Comparison of ENCODE assay signal across 8 mouse cellular contexts in genomic region chr4:40269430-40270032, GRCm38 (mm10). TPM values are rescaled to one million over a fixed set of nuclear protein-coding genes. Genes with fewer than 3 reads are reported as not detected.
DNase-seq lines count a peak whose midpoint lies in the region; ATAC-seq and TF ChIP-seq lines count a peak whose summit lies in the region.

TSS of gene Smim27 (plus strand) at chr4:40269579.
TSS of gene Topors (minus strand) at chr4:40269850.

- DNase-seq in CH12.LX (ENCODE audit: extremely low read depth) = peak; percentile 98
- peak; percentile 93 for DNase-seq in c-Kit-positive CD71-positive TER-119-negative erythroid progenitor cells, embryonic 14.5 days (ENCODE audit: low read depth)
- peak; percentile 96 for DNase-seq in forebrain, embryonic 11.5 days (ENCODE audit: low spot score)
- DNase-seq in kidney, postnatal 36 days = peak; percentile 97
- DNase-seq in telencephalon, adult 2 months (ENCODE audit: low read depth, low spot score) = peak; percentile 97

- no peak for TF ChIP-seq RAD21 in CH12.LX (IDR thresholded peaks at IDR 0.05; ENCODE audit: low read depth, low read length)

- peak within 1 kb of the TSS; percentile 94 for H3K27ac ChIP-seq in CH12.LX (ENCODE audit: insufficient read depth, low read depth)
- peak within 1 kb of the TSS; percentile 92 for H3K27ac ChIP-seq in forebrain, embryonic 11.5 days (ENCODE audit: low read depth, low read length)
- H3K27ac ChIP-seq in heart, embryonic 16.5 days (ENCODE audit: low read length) = peak within 1 kb of the TSS; percentile 99
- H3K27ac ChIP-seq in liver, embryonic 15.5 days (replicated peaks) = peak within 1 kb of the TSS; percentile 93
- H3K27ac ChIP-seq in neural tube, embryonic 12.5 days = peak within 1 kb of the TSS; percentile 88

- peaks cover 44% of the 10 kb centered on the region for H3K79me2 ChIP-seq in CH12.LX (replicated peaks; ENCODE audit: control insufficient read depth, extremely low read depth, insufficient read depth, poor library complexity, severe bottlenecking)

- in situ Hi-C loops in CH12.LX (cut with MboI; ENCODE audit: low pct_ligation_motif_present, low pct_unique_long_range_greater_than_20kb, low sequenced_read_pairs) = no loop called here

- dilution Hi-C loops in CH12.LX (cut with MboI; ENCODE audit: extremely low pct_ligation_motif_present, extremely low pct_unique_long_range_greater_than_20kb, low sequenced_read_pairs) = no loop called here

- no peaks in the 10 kb centered on the region for H3K27me3 ChIP-seq in CH12.LX (replicated peaks)
- H3K27me3 ChIP-seq in forebrain, embryonic 11.5 days (ENCODE audit: control insufficient read depth, insufficient read depth, low read length) = no peaks in the 10 kb centered on the region
- no peaks in the 10 kb centered on the region for H3K27me3 ChIP-seq in heart, embryonic 16.5 days (ENCODE audit: control insufficient read depth, insufficient read depth, low read length)
- no peaks in the 10 kb centered on the region for H3K27me3 ChIP-seq in liver, embryonic 15.5 days
- H3K27me3 ChIP-seq in neural tube, embryonic 12.5 days (replicated peaks) = no peaks in the 10 kb centered on the region

- TF ChIP-seq EP300 in CH12.LX (IDR thresholded peaks at IDR 0.05; ENCODE audit: low read length) = no peak

- peak within 1 kb of the TSS; percentile 84 to 94 (median 87) for H3K4me3 ChIP-seq in CH12.LX (replicated peaks in 1 of 3; ENCODE audit: low read depth in 2 of 3, low read length in 2 of 3, poor library complexity in 1 of 3)
- peak within 1 kb of the TSS; percentile 79 for H3K4me3 ChIP-seq in forebrain, embryonic 11.5 days (ENCODE audit: low read depth, low read length)
- H3K4me3 ChIP-seq in heart, embryonic 16.5 days (ENCODE audit: low read length) = peak within 1 kb of the TSS; percentile 81
- H3K4me3 ChIP-seq in liver, embryonic 15.5 days (replicated peaks) = peak within 1 kb of the TSS; percentile 85
- peak within 1 kb of the TSS; percentile 58 for H3K4me3 ChIP-seq in neural tube, embryonic 12.5 days

- under 1% methylated on average over 38 of the region's 38 CpGs for WGBS in forebrain, embryonic 11.5 days
- WGBS in heart, embryonic 16.5 days = under 1% methylated on average over 38 of the region's 38 CpGs
- WGBS in liver, embryonic 15.5 days (ENCODE audit: insufficient replicate concordance) = under 1% methylated on average over 38 of the region's 38 CpGs
- WGBS in neural tube, embryonic 12.5 days = under 1% methylated on average over 38 of the region's 38 CpGs

- TF ChIP-seq CTCF in CH12.LX (conservative IDR thresholded peaks at IDR 0.05 in 1 of 2, IDR thresholded peaks at IDR 0.05 in 1 of 2; ENCODE audit: low read depth in 2 of 2, low read length in 2 of 2) = no peak

- peaks cover 21 to 63% of the 10 kb centered on the region in 2 experiments for H3K36me3 ChIP-seq in CH12.LX (replicated peaks in 1 of 2; ENCODE audit: control insufficient read depth in 1 of 2, insufficient read depth in 1 of 2, low read length in 1 of 2)
- no peaks in the 10 kb centered on the region; the same call in 1 of the 2 replicates for H3K36me3 ChIP-seq in forebrain, embryonic 11.5 days (ENCODE audit: control insufficient read depth, insufficient read depth, low read length)
- H3K36me3 ChIP-seq in heart, embryonic 16.5 days (ENCODE audit: control insufficient read depth, insufficient read depth) = peaks cover 6% of the 10 kb centered on the region; the same call in 1 of the 2 replicates
- H3K36me3 ChIP-seq in liver, embryonic 15.5 days (replicated peaks) = peaks cover 33% of the 10 kb centered on the region
- H3K36me3 ChIP-seq in neural tube, embryonic 12.5 days = peaks cover 16% of the 10 kb centered on the region; the same call in 1 of the 2 replicates

- peak within 1 kb of the TSS; percentile 54 for H3K4me2 ChIP-seq in CH12.LX (ENCODE audit: insufficient read depth, low read depth, poor library complexity, severe bottlenecking)
- H3K4me2 ChIP-seq in forebrain, embryonic 11.5 days (ENCODE audit: low read depth, low read length, severe bottlenecking) = peak within 1 kb of the TSS; percentile 81
- H3K4me2 ChIP-seq in heart, embryonic 16.5 days (ENCODE audit: low read depth, low read length) = peak within 1 kb of the TSS; percentile 81
- H3K4me2 ChIP-seq in liver, embryonic 15.5 days = peak within 1 kb of the TSS; percentile 93
- peak within 1 kb of the TSS; percentile 75 for H3K4me2 ChIP-seq in neural tube, embryonic 12.5 days (replicated peaks)

- peak; percentile 98 for TF ChIP-seq POLR2A in CH12.LX (IDR thresholded peaks at IDR 0.05; ENCODE audit: low read depth, low read length)

- no peaks in the 10 kb centered on the region for H3K9me3 ChIP-seq in CH12.LX (replicated peaks; ENCODE audit: low read length)
- no peaks in the 10 kb centered on the region for H3K9me3 ChIP-seq in forebrain, embryonic 11.5 days (ENCODE audit: control insufficient read depth, low read length)
- H3K9me3 ChIP-seq in heart, embryonic 16.5 days (replicated peaks; ENCODE audit: control insufficient read depth, low read length) = no peaks in the 10 kb centered on the region
- H3K9me3 ChIP-seq in liver, embryonic 15.5 days (replicated peaks) = no peaks in the 10 kb centered on the region
- no peaks in the 10 kb centered on the region for H3K9me3 ChIP-seq in neural tube, embryonic 12.5 days

- peak within 1 kb of the TSS; percentile 83 for H3K9ac ChIP-seq in CH12.LX (ENCODE audit: insufficient read depth, low read depth)
- H3K9ac ChIP-seq in forebrain, embryonic 11.5 days (ENCODE audit: low read length) = peak within 1 kb of the TSS; percentile 62
- peak within 1 kb of the TSS; percentile 90 for H3K9ac ChIP-seq in heart, embryonic 16.5 days (ENCODE audit: low read length)
- H3K9ac ChIP-seq in liver, embryonic 15.5 days = peak within 1 kb of the TSS; percentile 76
- peak within 1 kb of the TSS; percentile 66 for H3K9ac ChIP-seq in neural tube, embryonic 12.5 days

- peak; percentile 94 for ATAC-seq in forebrain, embryonic 11.5 days (replicated peaks; ENCODE audit: low FRiP score)
- peak; percentile 94 for ATAC-seq in heart, embryonic 16.5 days (replicated peaks; ENCODE audit: extremely low read depth, insufficient read depth, low FRiP score)
- peak; percentile 89 for ATAC-seq in liver, embryonic 15.5 days (ENCODE audit: insufficient read depth)
- ATAC-seq in neural tube, embryonic 12.5 days (ENCODE audit: low FRiP score, low read depth) = peak; percentile 92

- peaks cover 3 to 37% of the 10 kb centered on the region in 2 experiments; a peak in 2 of 4 replicates for H3K4me1 ChIP-seq in CH12.LX (ENCODE audit: control insufficient read depth in 1 of 2, insufficient read depth in 2 of 2)
- H3K4me1 ChIP-seq in forebrain, embryonic 11.5 days (replicated peaks; ENCODE audit: control insufficient read depth, insufficient read depth, low read length) = peaks cover 8% of the 10 kb centered on the region; the same call in 1 of the 2 replicates
- peaks cover 27% of the 10 kb centered on the region for H3K4me1 ChIP-seq in heart, embryonic 16.5 days (ENCODE audit: control insufficient read depth, insufficient read depth, low read length)
- H3K4me1 ChIP-seq in liver, embryonic 15.5 days (replicated peaks) = peaks cover 42% of the 10 kb centered on the region
- peaks cover 7% of the 10 kb centered on the region for H3K4me1 ChIP-seq in neural tube, embryonic 12.5 days

TF ChIP-seq in CH12.LX, 34 proteins besides CTCF, POLR2A, EP300 and RAD21 (continues in another document):
- TF ChIP-seq POLR2AphosphoS2 (IDR thresholded peaks at IDR 0.05; ENCODE audit: low read depth, low read length) (peak; percentile 92), TBP (conservative IDR thresholded peaks at IDR 0.05; ENCODE audit: low read depth, low read length) (peak; percentile 90), HCFC1 (IDR thresholded peaks at IDR 0.05; ENCODE audit: low read depth, low read length) (peak; percentile 74), ZMIZ1 (IDR thresholded peaks at IDR 0.05; ENCODE audit: low read depth, low read length) (peak; percentile 93), ZC3H11A (IDR thresholded peaks at IDR 0.05; ENCODE audit: low read depth, low read length) (no peak), GABPA (IDR thresholded peaks at IDR 0.05; ENCODE audit: insufficient replicate concordance, low read depth, low read length) (no peak), MYC (IDR thresholded peaks at IDR 0.05; ENCODE audit: low read depth, low read length) (peak; percentile 80), BHLHE40 (IDR thresholded peaks at IDR 0.05; ENCODE audit: low read depth, low read length) (peak; percentile 96), MAFK (IDR thresholded peaks at IDR 0.05; ENCODE audit: insufficient replicate concordance, low read length) (no peak), USF2 (conservative IDR thresholded peaks at IDR 0.05; ENCODE audit: low read depth, low read length) (peak; percentile 91), PAX5 (IDR thresholded peaks at IDR 0.05; ENCODE audit: low read length) (no peak), MXI1 (IDR thresholded peaks at IDR 0.05; ENCODE audit: low read depth, low read length) (peak; percentile 90), CHD1 (IDR thresholded peaks at IDR 0.05; ENCODE audit: low read depth, low read length) (no peak; the same call in 1 of the 2 replicates), ETS1 (conservative IDR thresholded peaks at IDR 0.05; ENCODE audit: low read depth, low read length) (peak; percentile 20), IRF4 (IDR thresholded peaks at IDR 0.05; ENCODE audit: low read depth, low read length) (0 out of 2 replicates have a peak, but pooled peaks have one; percentile 8), ELF1 (IDR thresholded peaks at IDR 0.05; ENCODE audit: low read depth, low read length) (peak; percentile 78), NRF1 (IDR thresholded peaks at IDR 0.05; ENCODE audit: low read depth, low read length) (peak; percentile 40)

RNA-seq across cellular contexts. Expression of gene Smim27, which starts in this region (rescaled TPM):
- 6.5 and 7.8 TPM in 2 replicates for total RNA-seq in CH12.LX (2012; rRNA removed)
- 1.6 and 2.2 TPM in 2 replicates for total RNA-seq in CH12.LX (2014; rRNA removed)
- polyA plus RNA-seq in CH12.LX (2012; ENCODE audit: insufficient read length, low read depth) = 7.2 and 9.7 TPM in 2 replicates
- 28.8 and 30.1 TPM in 2 replicates for polyA plus RNA-seq in forebrain, embryonic 11.5 days (2014; fragmentation: Nextera tagmentation; extraction: Ambion mirVana)
- polyA plus RNA-seq in heart, embryonic 16.5 days (2015; fragmentation: Nextera tagmentation; extraction: Ambion mirVana) = 28.7 and 31.7 TPM in 2 replicates
- 10.6 and 17.5 TPM in 2 replicates for polyA plus RNA-seq in liver, embryonic 15.5 days (2015; fragmentation: Nextera tagmentation; extraction: Ambion mirVana)
- 23.0 and 24.0 TPM in 2 replicates for polyA plus RNA-seq in neural tube, embryonic 12.5 days (2016; fragmentation: Nextera tagmentation; extraction: Ambion mirVana)

RNA-seq across cellular contexts. Expression of gene Topors, which starts in this region (rescaled TPM):
- 23.1 and 28.7 TPM in 2 replicates for total RNA-seq in CH12.LX (2012; rRNA removed)
- total RNA-seq in CH12.LX (2014; rRNA removed) = 36.1 and 39.7 TPM in 2 replicates
- polyA plus RNA-seq in CH12.LX (2012; ENCODE audit: insufficient read length, low read depth) = 38.9 and 43.8 TPM in 2 replicates
- 51.3 and 54.2 TPM in 2 replicates for polyA plus RNA-seq in forebrain, embryonic 11.5 days (2014; fragmentation: Nextera tagmentation; extraction: Ambion mirVana)
- 27.0 and 27.9 TPM in 2 replicates for polyA plus RNA-seq in heart, embryonic 16.5 days (2015; fragmentation: Nextera tagmentation; extraction: Ambion mirVana)
- polyA plus RNA-seq in liver, embryonic 15.5 days (2015; fragmentation: Nextera tagmentation; extraction: Ambion mirVana) = 13.5 and 14.1 TPM in 2 replicates
- polyA plus RNA-seq in neural tube, embryonic 12.5 days (2016; fragmentation: Nextera tagmentation; extraction: Ambion mirVana) = 43.2 and 43.4 TPM in 2 replicates

Comparison
In these comparisons a context has a peak if more than half of its experiments do, and no peak if none do; other contexts are left out.
1. Peak in every context shown above with its lines: DNase-seq, ATAC-seq, H3K4me3 ChIP-seq and H3K27ac ChIP-seq.